Mouse (Mus musculus): ENCODE data around the gene Shisa5.

Shisa5 gene

DNA sequence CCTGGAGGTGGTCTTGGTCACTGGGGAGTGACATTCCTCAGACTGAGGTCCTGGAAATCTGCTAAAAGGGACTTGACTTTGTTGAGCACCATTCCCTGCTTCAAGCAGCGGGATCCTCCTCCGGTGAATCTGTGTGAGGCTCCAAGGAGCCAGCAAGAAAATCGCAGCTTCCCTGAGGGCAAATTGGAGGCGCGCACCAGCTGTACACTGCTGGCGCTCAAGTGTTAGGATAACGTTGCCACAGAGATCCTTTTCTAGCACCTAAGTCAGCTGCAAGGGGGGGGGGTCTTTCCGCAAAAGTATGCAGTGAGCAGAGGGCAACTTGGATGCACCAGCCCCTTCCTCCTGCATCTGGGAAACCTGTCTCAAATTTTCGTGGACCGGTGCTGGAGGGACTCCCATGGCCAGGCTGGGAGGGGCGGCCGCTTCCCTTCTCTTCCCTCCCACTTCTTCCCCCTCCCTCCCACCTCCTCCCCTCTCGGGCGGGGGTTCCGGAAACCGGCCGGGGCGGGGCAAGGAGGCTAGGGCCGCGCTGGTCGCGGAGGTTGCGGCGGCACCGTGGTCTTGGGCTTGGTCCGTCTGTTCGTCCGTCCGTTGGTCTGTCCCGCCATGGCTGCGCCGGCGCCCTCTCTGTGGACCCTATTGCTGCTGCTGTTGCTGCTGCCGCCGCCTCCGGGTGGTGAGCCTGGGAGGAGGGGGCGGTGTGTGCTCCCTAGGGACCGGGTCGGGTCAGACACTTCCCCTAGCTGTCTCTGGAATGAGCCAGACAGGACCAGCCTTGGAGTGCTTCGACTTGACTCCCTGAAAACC lies at the start of gene Shisa5:
TSS of gene Shisa5 (plus strand) at position 480 of the 810 bp plus-strand sequence.
- no peak for DNase-seq (ENCODE audit: low spot score)

- DNase-seq (ENCODE audit: low spot score): no peak
Observed at GRCm38 (mm10) chr9:108989802-108990461, 48.4 kb upstream of the Shisa5 start.

DNA sequence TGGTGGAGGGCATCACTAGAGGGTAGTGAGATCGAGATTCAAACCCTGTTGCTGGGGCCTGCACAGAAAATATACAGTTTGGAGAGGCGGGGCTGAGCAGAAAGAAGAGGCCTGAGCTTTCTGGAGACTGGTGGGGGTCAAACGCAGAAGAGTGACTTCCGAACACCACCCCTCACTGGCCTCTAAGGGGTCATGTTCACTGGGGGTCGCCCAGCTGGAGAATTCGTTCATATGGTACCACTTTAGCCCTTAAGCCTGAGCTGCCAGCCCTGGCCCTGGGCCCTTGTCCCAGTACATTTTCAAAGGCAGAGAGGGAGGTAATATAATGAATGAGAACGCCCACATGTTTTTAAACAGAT lies 47.9 kb upstream of the Shisa5 start:
- no peak for DNase-seq (ENCODE audit: low spot score)

DNA sequence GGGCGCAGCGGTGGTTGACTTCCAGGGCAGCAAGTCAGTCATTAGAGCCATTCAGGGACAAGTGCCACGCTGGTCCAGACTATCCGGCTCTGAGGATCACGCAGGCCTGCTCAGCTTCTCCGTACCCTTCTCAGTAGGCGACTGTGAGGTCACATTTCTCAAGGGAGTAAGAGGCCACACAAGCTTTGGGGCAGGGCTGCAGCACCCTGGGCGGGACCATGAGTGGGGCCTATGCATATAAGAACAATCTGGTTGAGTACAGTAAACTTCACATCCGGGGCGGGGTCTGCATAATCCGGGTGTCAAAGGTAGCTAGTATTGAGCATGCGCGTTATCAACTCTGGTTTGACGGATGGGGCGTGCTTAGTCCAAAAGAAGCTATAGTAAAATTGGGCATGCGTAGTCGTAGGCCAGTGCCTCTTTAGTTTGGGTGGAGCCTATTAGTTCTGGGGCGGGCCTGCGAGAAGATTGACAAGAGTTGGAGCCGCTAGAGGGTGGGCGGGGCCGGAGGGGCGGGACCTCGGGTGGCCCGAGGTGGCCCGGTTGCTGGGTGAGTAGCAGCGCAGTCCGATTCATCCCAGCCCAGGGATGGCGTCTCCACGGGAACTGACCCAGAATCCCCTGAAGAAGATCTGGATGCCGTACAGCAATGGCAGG lies 46.8 kb upstream of the Shisa5 start, which contains the start of gene Pfkfb4:
TSS of gene Pfkfb4 (plus strand) at position 351 of the 657 bp plus-strand sequence.
- peak; percentile 97 for DNase-seq (ENCODE audit: low spot score)

DNA sequence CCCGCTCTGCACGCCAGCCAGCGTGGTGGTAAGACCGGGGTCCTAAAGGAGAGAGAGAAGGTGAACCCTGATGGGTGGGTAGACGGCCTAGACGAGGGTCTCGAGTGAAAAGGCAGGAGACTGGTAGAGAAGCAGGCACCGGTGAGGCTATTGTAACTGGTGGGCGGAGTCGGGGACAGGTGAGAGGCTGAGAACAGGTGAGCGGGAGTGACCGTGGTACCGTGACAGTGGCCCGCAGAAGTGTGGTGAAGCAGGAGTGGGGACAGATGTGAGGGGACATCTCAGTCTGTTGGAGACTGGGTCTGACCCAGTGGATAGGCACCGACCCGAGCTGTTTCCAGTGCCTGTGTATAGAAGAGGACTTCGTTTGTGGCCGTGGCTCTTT lies 46.3 kb upstream of the Shisa5 start:
- no peak for DNase-seq (ENCODE audit: low spot score)

DNA sequence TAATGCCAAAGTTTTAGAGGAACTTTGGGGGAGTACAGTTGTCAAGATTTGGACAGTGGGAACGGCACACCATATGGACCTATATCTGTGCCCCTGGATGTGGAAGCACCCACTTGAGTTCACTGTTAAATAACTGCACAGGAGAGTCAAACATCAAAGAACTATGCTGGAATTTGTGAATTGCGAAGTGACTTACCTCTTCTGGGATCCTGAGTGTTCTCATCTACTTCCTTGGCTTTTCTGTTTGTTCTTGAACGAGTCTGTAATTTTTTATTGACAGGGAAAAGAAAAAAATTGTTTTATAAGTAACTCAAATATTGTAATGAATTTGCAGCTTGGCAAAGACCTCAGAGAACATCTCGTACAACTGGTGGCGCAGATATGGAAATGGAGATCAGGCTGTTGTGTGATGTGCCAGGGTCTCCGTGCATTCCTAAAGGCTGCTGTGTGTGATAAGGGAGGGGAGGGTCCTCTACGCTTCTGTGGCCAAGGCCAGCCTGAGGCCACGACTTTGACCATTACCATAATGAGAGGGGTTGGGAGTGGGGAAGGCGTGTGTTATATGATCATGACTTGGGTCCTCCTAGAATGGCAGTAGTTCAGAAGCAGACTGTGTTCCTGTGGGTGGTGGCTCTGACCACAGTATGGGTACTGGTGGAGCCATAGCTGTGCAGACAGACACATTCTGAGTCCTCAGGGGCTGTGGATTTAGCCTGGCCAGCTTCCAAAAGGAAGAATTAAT lies 45.6 kb upstream of the Shisa5 start:
- DNase-seq (ENCODE audit: low spot score): no peak

DNA sequence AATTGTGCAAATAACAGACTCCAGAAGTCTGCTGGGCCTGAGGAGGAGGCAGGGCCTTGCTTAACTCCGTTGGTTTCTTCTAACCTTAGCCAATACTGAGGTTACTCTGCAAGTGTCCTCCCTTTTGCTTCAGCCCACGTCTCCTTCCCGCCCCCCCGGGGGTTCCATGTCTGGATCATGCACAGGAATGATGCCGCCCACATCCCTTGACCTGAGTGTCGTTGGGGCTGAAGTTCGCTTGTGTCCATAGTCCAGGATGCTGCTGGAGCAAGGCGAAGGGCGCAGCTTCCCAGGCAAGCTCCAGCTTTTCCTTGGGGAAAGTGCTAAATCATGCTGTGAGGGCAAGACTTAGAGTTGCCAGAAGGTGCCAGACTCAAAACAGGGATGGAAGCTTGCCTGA lies 42.0 kb upstream of the Shisa5 start:
- no peak for DNase-seq (ENCODE audit: low spot score)

GRCm38 (mm10) chr9:108998287-108999166 lies 39.8 kb upstream of the Shisa5 start:
- no peak for DNase-seq (ENCODE audit: low spot score)

DNA sequence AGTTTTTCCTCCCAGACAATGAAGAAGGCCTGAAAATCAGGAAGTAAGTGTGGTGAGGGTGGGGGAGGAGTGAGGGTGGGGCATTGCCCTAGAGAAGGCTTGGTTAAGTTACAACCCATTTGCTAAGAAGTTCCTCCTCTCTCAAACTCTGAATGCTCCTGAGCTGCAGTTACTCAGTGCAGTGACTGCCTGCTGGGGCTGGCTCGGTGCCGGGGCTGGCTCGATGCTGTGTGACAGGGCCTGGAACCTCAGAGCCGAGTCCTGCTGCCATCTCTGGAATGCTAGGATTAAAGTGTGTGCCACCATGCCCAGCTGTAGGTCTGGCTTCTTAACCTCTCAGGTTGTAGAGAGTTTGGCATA lies 39.2 kb upstream of the Shisa5 start:
- no peak for DNase-seq (ENCODE audit: low spot score)

DNA sequence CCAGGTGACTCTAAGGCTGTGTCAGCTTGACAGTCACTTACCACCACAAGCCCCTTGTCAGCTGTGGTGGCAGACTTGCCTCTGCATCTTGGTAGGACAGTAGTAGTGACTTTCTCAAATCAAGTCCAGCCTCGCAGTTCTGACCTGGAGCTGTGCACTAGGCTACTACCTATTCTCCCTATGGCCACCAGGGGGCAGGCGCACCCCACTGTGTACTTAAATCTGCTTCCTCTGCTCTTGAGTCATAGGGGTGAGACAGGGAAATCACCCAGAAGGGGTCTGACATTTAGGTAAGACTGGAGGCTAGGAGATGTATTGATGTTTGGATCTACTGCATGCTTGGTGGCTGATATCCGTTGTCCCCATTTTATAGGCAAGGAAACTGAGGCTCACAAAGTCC lies 37.6 kb upstream of the Shisa5 start:
- no peak for DNase-seq (ENCODE audit: low spot score)

DNA sequence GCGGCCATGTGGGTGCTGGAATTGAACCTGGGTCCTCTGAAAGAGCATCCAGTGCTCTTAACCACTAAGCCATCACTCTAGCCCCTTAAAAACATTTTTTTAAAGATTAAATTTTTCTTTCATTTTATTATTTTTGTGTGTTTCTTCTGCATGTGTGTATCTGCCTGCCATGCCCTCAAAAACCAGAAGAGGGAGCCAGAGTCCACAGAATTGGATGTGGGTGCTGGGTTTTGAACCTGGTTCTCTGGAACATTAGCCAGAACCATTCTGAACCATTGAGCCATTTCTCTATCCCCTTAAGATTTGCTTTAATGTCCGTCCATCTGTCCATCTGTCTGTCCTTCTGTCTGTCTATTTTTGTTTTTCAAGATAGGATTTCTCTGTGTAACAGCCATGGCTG lies 35.2 kb upstream of the Shisa5 start:
- DNase-seq (ENCODE audit: low spot score): no peak

GRCm38 (mm10) chr9:109007025-109007780 lies 31.2 kb upstream of the Shisa5 start:
- no peak for DNase-seq (ENCODE audit: low spot score)

DNA sequence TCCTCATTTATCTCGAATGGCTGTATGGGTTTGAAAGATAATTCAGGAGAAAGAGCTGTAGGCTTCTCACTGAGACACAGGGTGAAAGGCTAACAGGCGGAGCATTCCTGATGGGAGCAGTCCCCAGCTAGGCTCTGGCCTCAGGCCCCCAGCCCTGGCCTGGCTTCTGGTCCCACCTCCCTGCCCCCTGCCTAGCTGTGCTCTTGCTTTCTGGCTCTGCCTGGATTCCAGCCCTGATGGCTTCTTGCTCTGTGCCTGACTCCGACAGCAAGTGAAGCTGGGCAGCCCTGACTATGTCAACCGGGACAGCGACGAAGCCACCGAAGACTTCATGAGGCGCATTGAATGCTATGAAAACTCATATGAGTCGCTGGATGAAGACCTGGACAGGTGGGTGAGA lies 30.3 kb upstream of the Shisa5 start:
- DNase-seq (ENCODE audit: low spot score): no peak

DNA sequence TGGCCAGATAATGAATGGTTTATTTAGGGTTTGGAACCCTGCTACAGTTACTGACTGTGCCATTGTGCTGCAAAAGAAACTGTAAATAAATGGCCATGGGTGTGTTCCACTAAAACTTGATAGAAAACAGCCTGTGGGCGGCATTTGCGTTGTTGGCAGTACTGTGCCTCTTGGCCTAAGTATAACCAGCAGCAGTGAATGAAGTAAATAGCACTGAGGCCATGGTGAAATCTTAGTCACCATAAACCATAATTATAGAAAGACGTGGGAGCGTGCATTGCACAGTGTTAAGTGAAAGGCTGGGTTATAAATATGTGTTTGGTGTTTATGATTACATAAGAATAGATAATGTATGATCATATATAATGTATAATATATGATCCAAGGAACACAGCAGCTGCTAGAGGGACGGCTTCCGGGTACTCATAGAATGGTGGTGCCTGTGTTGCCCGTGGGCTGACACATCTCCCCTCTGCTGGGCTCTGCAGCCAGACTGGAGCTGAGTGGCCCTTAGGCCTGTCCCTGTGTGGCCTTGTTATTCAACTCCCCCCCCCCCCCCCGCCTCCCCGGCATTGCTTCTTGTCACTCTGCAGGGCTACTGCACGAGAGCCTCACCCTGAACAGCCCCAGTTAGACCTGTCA lies 29.2 kb upstream of the Shisa5 start:
- DNase-seq (ENCODE audit: low spot score): no peak

DNA sequence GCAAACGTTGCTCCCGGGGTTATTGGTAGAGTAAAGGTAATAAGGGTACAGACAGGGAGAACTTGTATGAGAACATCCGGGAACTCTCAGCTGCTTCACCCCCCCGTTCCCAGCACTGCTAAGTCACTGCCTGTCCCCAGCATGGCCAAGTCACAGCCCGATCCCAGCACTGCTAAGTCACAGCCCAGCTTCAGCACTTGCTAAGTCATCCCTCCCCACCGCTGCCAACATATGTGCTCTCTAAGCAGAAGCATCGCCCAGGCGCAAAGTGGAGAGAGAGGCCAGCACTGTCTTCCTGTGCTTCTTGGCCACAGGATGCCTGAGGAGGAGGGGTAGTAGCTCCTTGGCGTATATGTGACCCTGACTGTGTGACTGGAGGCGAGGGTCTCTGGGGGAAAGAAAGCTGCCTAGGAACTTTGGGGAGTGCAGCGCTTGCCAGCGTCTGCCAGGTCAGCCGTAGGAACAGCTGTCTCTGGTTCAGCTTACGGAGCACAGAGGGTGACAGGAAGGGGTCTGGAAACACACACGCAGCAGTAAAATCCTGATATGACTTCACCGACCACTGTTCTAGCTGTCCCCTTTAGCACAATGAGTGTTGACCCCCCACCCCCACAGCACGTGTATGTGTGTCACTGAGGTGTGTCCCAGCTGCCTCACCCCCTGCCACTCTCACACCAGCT lies 28.6 kb upstream of the Shisa5 start:
- DNase-seq (ENCODE audit: low spot score): no peak

DNA sequence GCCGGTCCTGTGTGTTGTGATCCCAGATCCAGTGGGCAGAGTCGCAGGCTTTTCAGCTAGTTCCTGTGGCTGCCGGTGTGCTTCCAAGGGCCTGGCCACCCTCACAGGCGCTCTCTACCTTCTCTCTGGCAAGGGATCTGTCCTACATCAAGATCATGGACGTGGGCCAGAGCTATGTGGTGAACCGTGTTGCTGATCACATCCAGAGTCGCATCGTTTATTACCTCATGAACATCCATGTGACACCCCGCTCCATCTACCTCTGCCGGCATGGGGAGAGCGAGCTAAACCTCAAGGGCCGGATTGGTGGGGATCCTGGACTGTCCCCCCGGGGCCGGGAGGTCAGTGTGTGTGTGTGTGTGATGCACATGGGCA lies 28.1 kb upstream of the Shisa5 start:
- no peak for DNase-seq (ENCODE audit: low spot score)

- no peak for DNase-seq (ENCODE audit: low spot score)
Observed at GRCm38 (mm10) chr9:109015397-109015796, 23.0 kb upstream of the Shisa5 start.

- DNase-seq (ENCODE audit: low spot score): no peak
Observed at GRCm38 (mm10) chr9:109016973-109017604, 21.3 kb upstream of the Shisa5 start.

GRCm38 (mm10) chr9:109021428-109021827 lies 16.9 kb upstream of the Shisa5 start:
- no peak for DNase-seq (ENCODE audit: low spot score)
